Mouse (Mus musculus): ENCODE data around the gene Dclre1c. TPM values are rescaled to one million over a fixed set of nuclear protein-coding genes. Genes with fewer than 3 reads are reported as not detected.

Gene Dclre1c
- total RNA-seq, 2 experiments from 2014 or later, result 6.1 to 8.7 TPM

- peak; percentile 99 for DNase-seq
Measured at GRCm38 (mm10) chr2:3474861-3475283, 50.9 kb downstream of the Dclre1c start, which contains the start of gene Suv39h2. Gene Suv39h2 (minus strand): TSS chr2:3475031.

GRCm38 (mm10) chr2:3475746-3476251 lies 51.9 kb downstream of the Dclre1c start:
- no peak for DNase-seq

- DNase-seq, result no peak
Measured at GRCm38 (mm10) chr2:3480239-3480638, 56.3 kb downstream of the Dclre1c start.

DNA sequence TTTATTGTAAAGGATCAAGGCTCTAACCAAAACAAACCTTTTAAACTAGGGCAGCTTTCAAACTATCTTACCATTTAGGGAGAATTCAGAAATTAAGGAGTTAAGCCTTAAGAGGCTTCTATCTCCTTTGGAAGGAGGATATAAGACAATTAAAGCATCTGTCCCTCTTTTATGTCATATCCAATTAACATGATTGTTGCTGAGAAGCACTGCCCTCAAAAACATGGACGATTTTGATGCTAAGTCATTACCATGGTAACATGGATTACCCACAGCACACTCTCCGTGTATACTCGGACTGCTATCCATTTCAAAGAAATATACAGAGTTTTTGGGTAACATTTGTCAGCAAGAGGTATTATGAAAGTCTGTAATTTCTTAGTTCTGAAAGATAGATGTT lies 65.9 kb downstream of the Dclre1c start:
- DNase-seq, result no peak

DNA sequence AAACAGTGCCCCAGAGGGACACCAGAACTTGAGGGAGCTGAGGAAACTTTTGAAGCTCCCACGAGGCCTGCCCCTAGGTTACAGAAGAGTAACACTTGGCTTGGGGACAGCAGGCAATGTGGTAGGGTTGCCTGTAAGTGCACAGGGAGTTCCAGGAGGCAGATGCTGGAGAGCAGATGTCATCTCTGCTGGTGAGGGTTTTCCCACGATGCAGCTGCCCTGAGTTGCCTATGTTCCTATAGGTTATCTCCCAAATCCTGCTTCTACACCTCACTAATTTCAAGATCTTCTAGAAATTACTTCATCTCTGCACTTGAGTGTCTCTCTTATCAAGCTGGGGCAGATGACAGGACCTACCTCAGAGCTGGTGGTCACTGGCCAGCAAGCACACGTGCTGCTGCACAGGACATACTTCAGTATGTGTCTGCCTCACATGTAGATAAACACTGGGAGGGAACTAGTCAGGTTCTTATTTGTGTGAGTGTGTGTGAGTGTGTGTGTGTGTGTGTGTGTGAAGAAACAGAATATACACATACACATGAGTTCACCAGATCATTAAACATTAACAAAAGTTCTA lies 70.0 kb downstream of the Dclre1c start:
- peak; percentile 11 for DNase-seq

GRCm38 (mm10) chr2:3499543-3499942 lies 75.6 kb downstream of the Dclre1c start:
- DNase-seq, result no peak

DNA sequence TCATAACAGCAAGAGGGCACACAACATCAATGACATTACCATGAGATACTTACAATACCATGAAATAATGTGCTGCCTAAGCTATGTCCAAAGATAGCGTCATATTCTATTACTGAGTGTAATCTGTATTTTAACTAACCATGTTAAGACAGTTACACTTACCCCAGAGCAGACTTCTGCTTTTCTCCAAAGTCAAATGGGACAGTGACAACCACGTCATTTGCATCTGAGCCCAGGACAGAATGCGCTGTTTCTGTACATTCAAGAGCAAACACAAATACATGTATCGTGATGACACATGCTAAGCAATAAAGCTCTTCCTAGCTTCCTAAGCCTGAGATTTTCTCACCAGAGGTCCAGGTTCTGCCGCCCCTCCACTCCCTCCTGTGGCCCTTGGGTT lies 77.0 kb downstream of the Dclre1c start:
- no peak for DNase-seq

- no peak for DNase-seq
Measured at GRCm38 (mm10) chr2:3512076-3512475, 88.1 kb downstream of the Dclre1c start.

GRCm38 (mm10) chr2:3512552-3513454 lies 88.9 kb downstream of the Dclre1c start, which contains the start of the genes Gm45902, Hspa14 and Cdnf:
Gene Gm45902 (minus strand): TSS chr2:3512790.
Gene Hspa14 (minus strand): TSS chr2:3512814.
Gene Cdnf (plus strand): TSS chr2:3513030.
- DNase-seq, result peak; percentile 95

Other genes starting within 250 kb of the Dclre1c start
- 10 to 100 TPM; 49.0 to 55.3 TPM for gene Nmt2, start 139.9 kb upstream of the Dclre1c start, total RNA-seq (2021)
- 10 to 100 TPM in 1 of 2 experiments, 1 to 10 TPM in 1; 9.6 to 16.8 TPM for gene Rpp38, start 91.5 kb upstream of the Dclre1c start, total RNA-seq (2021)
- under 1 TPM in 1 of 2 experiments, not detected in 1; 0.64 TPM for gene Acbd7, start 88.0 kb upstream of the Dclre1c start, total RNA-seq (2021)
- under 1 TPM in 1 of 2 experiments, not detected in 1; 0.24 TPM for gene Olah, start 26.9 kb upstream of the Dclre1c start, total RNA-seq (2021)
- under 1 TPM; 0.73 to 0.99 TPM for gene Meig1, start 1.5 kb upstream of the Dclre1c start, total RNA-seq (2021)
- gene Suv39h2, start 50.9 kb downstream of the Dclre1c start, total RNA-seq (2021), result 1 to 10 TPM; 1.8 to 2.4 TPM
- 1 to 10 TPM; 2.3 to 4.0 TPM for gene Gm45902, start 88.7 kb downstream of the Dclre1c start, total RNA-seq (2021)
- 10 to 100 TPM; 38.9 to 50.3 TPM for gene Hspa14, start 88.7 kb downstream of the Dclre1c start, total RNA-seq (2021)
- gene Cdnf, start 88.9 kb downstream of the Dclre1c start, total RNA-seq (2021), result 1 to 10 TPM; 2.3 to 3.3 TPM
- gene Fam107b, start 146.4 kb downstream of the Dclre1c start, total RNA-seq (2021), result 10 to 100 TPM; 22.9 to 36.9 TPM